Mouse (Mus musculus) thymus, adult 2 months (tissue): ENCODE measurements around the gene Limd1.

Experiments
- CTCF ChIP-seq: fragments of 200-500 bp; IDR thresholded peaks from 2 replicates; pipeline ENCODE4 v1.5.1; 2012; ENCODE audit warnings: mild to moderate bottlenecking, control low read depth, low read length, moderate library complexity, borderline replicate concordance; ENCODE audit not compliant: control insufficient read depth, poor library complexity, insufficient read depth; ENCODE audit errors: extremely low read depth
- POLR2A ChIP-seq: fragments of 200-500 bp; IDR thresholded peaks from 2 replicates; pipeline ENCODE4 v1.6.1; 2012; ENCODE audit warnings: mild to moderate bottlenecking, low read length, control low read depth, moderate library complexity; ENCODE audit not compliant: control insufficient read depth, poor library complexity, insufficient read depth; ENCODE audit errors: extremely low read depth

GRCm38 (mm10) chr9:123525095-123525494 lies 46.6 kb downstream of the Limd1 start:
- TF ChIP-seq CTCF (no peak), POLR2A (no peak)
